Mouse (Mus musculus): Measurements from ENCODE around the gene Rai1. TPM values are rescaled to one million over a fixed set of nuclear protein-coding genes. Genes with fewer than 3 reads are reported as not detected.

Rai1 gene
- polyA plus RNA-seq (2012; ENCODE audit: insufficient read depth, insufficient read length, low replicate concordance, missing spikeins), result 123 TPM in 1 of 2 replicates, not detected in the other

DNA sequence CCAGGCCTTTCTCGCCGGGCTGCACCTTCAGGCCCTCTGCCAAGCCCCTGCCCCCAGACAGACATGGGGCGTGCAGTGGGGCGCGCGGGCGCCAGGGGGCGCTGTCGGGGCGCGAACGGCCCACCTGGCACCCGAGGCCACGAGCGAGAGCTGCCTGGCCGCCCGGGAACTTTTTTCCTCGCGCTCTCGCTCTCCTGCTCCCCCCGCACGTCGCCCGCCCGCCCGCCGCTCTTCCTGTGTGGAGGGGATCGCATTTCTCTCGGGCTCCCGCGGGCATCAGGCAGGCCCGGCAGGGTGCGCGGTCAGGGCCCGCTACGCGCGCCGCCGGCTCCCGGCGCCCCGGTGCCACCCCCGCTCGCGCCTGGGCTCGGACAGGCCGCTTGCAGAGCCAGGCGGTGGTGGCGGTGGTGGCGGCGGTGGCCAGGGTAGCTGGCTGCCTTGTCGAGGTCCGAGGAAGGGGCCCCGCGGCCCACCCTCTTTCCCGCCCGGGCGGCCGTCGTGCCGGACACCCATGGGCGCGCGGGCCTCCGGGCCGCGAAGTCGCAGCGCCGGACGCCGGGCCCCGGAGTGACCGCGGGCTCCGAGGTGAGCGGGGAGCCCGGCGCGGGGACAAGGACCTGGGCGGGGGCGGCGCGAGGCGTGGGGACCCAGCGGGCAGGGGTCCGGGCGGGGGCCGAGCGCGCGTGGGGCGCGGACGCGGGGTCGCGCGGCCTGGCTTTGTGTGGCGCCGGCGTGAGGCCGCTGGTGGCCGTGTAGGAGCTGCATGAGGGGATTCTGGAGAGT lies at the start of gene Rai1:
Gene Rai1 (plus strand): TSS at position 204 of the 783 bp plus-strand sequence.
- Histone ChIP-seq H3K27ac (ENCODE audit: insufficient read depth, low read depth, low read length) (peak within 1 kb of the TSS; percentile 93), H3K4me3 (ENCODE audit: insufficient read depth, low read depth, low read length) (peak within 1 kb of the TSS; percentile 94), H3K4me1 (ENCODE audit: control insufficient read depth, insufficient read depth, low read length) (peaks cover 33% of the 10 kb centered on the region)
- WGBS, result under 1% methylated on average over 99 of the region's 105 CpGs
- TF ChIP-seq POLR2A (IDR thresholded peaks at IDR 0.05; ENCODE audit: insufficient read depth, low read depth, low read length) (no peak), CTCF (IDR thresholded peaks at IDR 0.05; ENCODE audit: insufficient read depth, low read depth, low read length) (peak; percentile 95)

- no peak for TF ChIP-seq POLR2A (IDR thresholded peaks at IDR 0.05; ENCODE audit: insufficient read depth, low read depth, low read length)
- TF ChIP-seq CTCF (IDR thresholded peaks at IDR 0.05; ENCODE audit: insufficient read depth, low read depth, low read length), result no peak
- Histone ChIP-seq H3K4me1 (ENCODE audit: control insufficient read depth, insufficient read depth, low read length) (peaks cover 4% of the 10 kb centered on the region; the same call in 1 of the 2 replicates), H3K27ac (ENCODE audit: insufficient read depth, low read depth, low read length) (no peak overlapping the region), H3K4me3 (ENCODE audit: insufficient read depth, low read depth, low read length) (no peak overlapping the region)
- 81% methylated on average over 6 of the region's 6 CpGs for whole genome bisulfite sequencing
Measured at GRCm38 (mm10) chr11:60056520-60056919, 48.3 kb upstream of the Rai1 start.

- WGBS, result 54% methylated on average over 2 of the region's 2 CpGs
- TF ChIP-seq CTCF (IDR thresholded peaks at IDR 0.05; ENCODE audit: insufficient read depth, low read depth, low read length), result no peak
- no peak for TF ChIP-seq POLR2A (IDR thresholded peaks at IDR 0.05; ENCODE audit: insufficient read depth, low read depth, low read length)
Measured at GRCm38 (mm10) chr11:60057987-60058386, 46.8 kb upstream of the Rai1 start.

GRCm38 (mm10) chr11:60058441-60058840 lies 46.4 kb upstream of the Rai1 start:
- TF ChIP-seq POLR2A (IDR thresholded peaks at IDR 0.05; ENCODE audit: insufficient read depth, low read depth, low read length) (no peak), CTCF (IDR thresholded peaks at IDR 0.05; ENCODE audit: insufficient read depth, low read depth, low read length) (no peak)
- H3K4me1 ChIP-seq (ENCODE audit: control insufficient read depth, insufficient read depth, low read length), result peaks cover 4% of the 10 kb centered on the region; the same call in 1 of the 2 replicates
- no peak overlapping the region for H3K4me3 ChIP-seq (ENCODE audit: insufficient read depth, low read depth, low read length)
- 81% methylated on average over 10 of the region's 10 CpGs for whole genome bisulfite sequencing
- H3K27ac ChIP-seq (ENCODE audit: insufficient read depth, low read depth, low read length), result no peak overlapping the region

More at GRCm38 (mm10) chr11:60057987-60058386, 46.8 kb upstream of the Rai1 start:
- no peak overlapping the region for H3K4me3 ChIP-seq (ENCODE audit: insufficient read depth, low read depth, low read length)
- H3K4me1 ChIP-seq (ENCODE audit: control insufficient read depth, insufficient read depth, low read length), result peaks cover 4% of the 10 kb centered on the region; the same call in 1 of the 2 replicates
- no peak overlapping the region for H3K27ac ChIP-seq (ENCODE audit: insufficient read depth, low read depth, low read length)

DNA sequence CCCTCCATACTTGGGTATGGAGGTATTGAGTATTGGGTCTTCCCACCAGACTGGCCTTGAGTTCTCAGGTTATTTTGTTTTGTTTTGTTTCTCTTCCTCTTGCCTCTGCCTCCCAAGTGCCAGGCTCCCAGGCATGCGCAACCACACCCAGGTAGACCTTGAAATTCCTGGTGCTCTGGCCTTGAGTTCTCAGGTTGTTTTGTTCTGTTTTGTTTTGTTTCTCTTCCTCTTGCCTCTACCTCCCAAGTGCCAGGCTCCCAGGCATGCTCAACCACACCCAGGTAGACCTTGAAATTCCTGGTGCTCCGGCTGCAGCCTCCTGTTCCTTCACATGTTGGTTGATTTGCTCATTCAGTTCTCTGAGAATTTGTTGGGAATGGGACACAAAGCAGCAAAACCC lies 44.8 kb upstream of the Rai1 start:
- TF ChIP-seq CTCF (IDR thresholded peaks at IDR 0.05; ENCODE audit: insufficient read depth, low read depth, low read length) (no peak), POLR2A (IDR thresholded peaks at IDR 0.05; ENCODE audit: insufficient read depth, low read depth, low read length) (no peak)
- H3K4me1 ChIP-seq (ENCODE audit: control insufficient read depth, insufficient read depth, low read length), result peaks cover 4% of the 10 kb centered on the region; the same call in 1 of the 2 replicates
- H3K27ac ChIP-seq (ENCODE audit: insufficient read depth, low read depth, low read length), result no peak overlapping the region
- WGBS, result 100% methylated on average over 2 of the region's 2 CpGs
- H3K4me3 ChIP-seq (ENCODE audit: insufficient read depth, low read depth, low read length), result no peak overlapping the region

- TF ChIP-seq POLR2A (IDR thresholded peaks at IDR 0.05; ENCODE audit: insufficient read depth, low read depth, low read length) (no peak), CTCF (IDR thresholded peaks at IDR 0.05; ENCODE audit: insufficient read depth, low read depth, low read length) (no peak)
- WGBS, result 78% methylated on average over 4 of the region's 4 CpGs
- H3K4me1 ChIP-seq (ENCODE audit: control insufficient read depth, insufficient read depth, low read length), result peaks cover 4% of the 10 kb centered on the region; the same call in 1 of the 2 replicates
- H3K4me3 ChIP-seq (ENCODE audit: insufficient read depth, low read depth, low read length), result no peak overlapping the region
- H3K27ac ChIP-seq (ENCODE audit: insufficient read depth, low read depth, low read length), result no peak overlapping the region
Measured at GRCm38 (mm10) chr11:60061504-60062006, 43.3 kb upstream of the Rai1 start.

- no peak overlapping the region for H3K27ac ChIP-seq (ENCODE audit: insufficient read depth, low read depth, low read length)
- TF ChIP-seq CTCF (IDR thresholded peaks at IDR 0.05; ENCODE audit: insufficient read depth, low read depth, low read length), result no peak
- TF ChIP-seq POLR2A (IDR thresholded peaks at IDR 0.05; ENCODE audit: insufficient read depth, low read depth, low read length), result no peak
- no peak overlapping the region for H3K4me3 ChIP-seq (ENCODE audit: insufficient read depth, low read depth, low read length)
- WGBS, result 80% methylated on average over 1 of the region's 1 CpGs
- H3K4me1 ChIP-seq (ENCODE audit: control insufficient read depth, insufficient read depth, low read length), result no peaks in the 10 kb centered on the region
Measured at GRCm38 (mm10) chr11:60065267-60065666, 39.5 kb upstream of the Rai1 start.

DNA sequence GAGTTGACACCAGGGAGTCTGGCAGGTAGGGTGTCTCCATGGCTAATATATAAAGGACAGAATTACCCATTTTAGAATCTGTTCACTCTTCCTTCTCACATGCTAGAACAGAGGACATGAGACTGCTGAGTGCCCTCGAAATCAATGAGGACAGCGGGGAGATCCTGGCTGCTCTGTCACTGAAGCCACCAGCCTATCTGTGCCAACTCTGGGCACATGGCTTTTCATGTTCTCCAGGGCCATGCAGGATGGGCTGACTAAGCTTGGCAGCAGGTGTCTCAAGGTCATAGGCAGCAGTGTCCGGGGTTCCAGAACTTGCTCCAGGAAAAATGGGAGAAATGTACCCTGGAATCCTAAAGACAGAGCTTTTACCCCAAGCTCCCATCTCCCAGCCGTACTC lies 37.2 kb upstream of the Rai1 start:
- Histone ChIP-seq H3K4me1 (ENCODE audit: control insufficient read depth, insufficient read depth, low read length) (no peaks in the 10 kb centered on the region), H3K4me3 (ENCODE audit: insufficient read depth, low read depth, low read length) (no peak overlapping the region), H3K27ac (ENCODE audit: insufficient read depth, low read depth, low read length) (no peak overlapping the region)
- TF ChIP-seq CTCF (IDR thresholded peaks at IDR 0.05; ENCODE audit: insufficient read depth, low read depth, low read length) (no peak), POLR2A (IDR thresholded peaks at IDR 0.05; ENCODE audit: insufficient read depth, low read depth, low read length) (no peak)
- 88% methylated on average over 4 of the region's 4 CpGs for WGBS

DNA sequence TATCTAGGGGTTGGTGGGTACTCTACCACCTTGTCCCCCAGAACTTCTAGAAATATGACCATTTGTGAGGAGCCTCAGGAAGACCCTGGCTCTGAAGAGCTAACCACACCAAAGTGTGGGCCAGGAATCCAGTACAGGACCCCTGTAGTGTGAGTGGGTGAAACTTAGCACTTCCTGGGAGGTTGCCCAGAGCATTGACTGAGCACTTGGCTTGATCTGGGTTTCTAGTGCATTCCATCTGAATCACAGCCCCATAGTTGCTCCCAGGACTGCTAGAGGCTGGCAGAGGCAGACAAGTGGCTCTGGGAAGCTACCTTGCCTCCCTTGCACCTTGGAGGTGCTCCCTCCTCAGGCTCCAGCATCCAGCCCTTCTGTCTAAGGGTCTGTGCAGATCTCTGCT lies 36.2 kb upstream of the Rai1 start:
- no peaks in the 10 kb centered on the region for H3K4me1 ChIP-seq (ENCODE audit: control insufficient read depth, insufficient read depth, low read length)
- H3K27ac ChIP-seq (ENCODE audit: insufficient read depth, low read depth, low read length), result no peak overlapping the region
- TF ChIP-seq POLR2A (IDR thresholded peaks at IDR 0.05; ENCODE audit: insufficient read depth, low read depth, low read length) (no peak), CTCF (IDR thresholded peaks at IDR 0.05; ENCODE audit: insufficient read depth, low read depth, low read length) (no peak)
- H3K4me3 ChIP-seq (ENCODE audit: insufficient read depth, low read depth, low read length), result no peak overlapping the region
